Mouse (Mus musculus) liver, embryonic 16.5 days (tissue): ENCODE data around the gene Kcnd3. TPM values are rescaled to one million over a fixed set of nuclear protein-coding genes. Genes with fewer than 3 reads are reported as not detected.

ENCODE experiments used
- ATAC-seq: fragments of 200-750 bp; cut with Nextera tagmentation; 2 replicates; pipeline ENCODE4 v1.8.0; 2017; ENCODE audit warnings: low read depth, mild to moderate bottlenecking, moderate number of reproducible peaks, moderate library complexity
- H3K27ac ChIP-seq: fragments of 300-500 bp; sonication (generic); 2 replicates; pipeline ENCODE4 v1.5.1; 2014; ENCODE audit warnings: mild to moderate bottlenecking, low read length
- H3K27me3 ChIP-seq: fragments of 300-500 bp; sonication (generic); 2 replicates; pipeline ENCODE4 v1.6.1; 2014; ENCODE audit warnings: low read depth, low read length, mixed read lengths; ENCODE audit not compliant: control insufficient read depth, insufficient read depth
- H3K36me3 ChIP-seq: fragments of 300-500 bp; sonication (generic); 2 replicates; pipeline ENCODE4 v1.6.1; 2014; ENCODE audit warnings: mild to moderate bottlenecking; ENCODE audit not compliant: control insufficient read depth, insufficient read depth
- H3K4me1 ChIP-seq: fragments of 300-500 bp; sonication (generic); 2 replicates; pipeline ENCODE4 v1.6.1; 2014; ENCODE audit warnings: low read depth, low read length, mixed read lengths; ENCODE audit not compliant: control insufficient read depth
- H3K4me2 ChIP-seq: fragments of 300-500 bp; sonication (generic); 2 replicates; pipeline ENCODE4 v1.6.1; 2014; ENCODE audit warnings: low read depth, low read length, mixed read lengths
- H3K4me3 ChIP-seq: fragments of 300-500 bp; sonication (generic); 2 replicates; pipeline ENCODE4 v1.5.1; 2014; ENCODE audit warnings: low read depth, mild to moderate bottlenecking, low read length
- H3K9ac ChIP-seq: fragments of 300-500 bp; sonication (generic); 2 replicates; pipeline ENCODE4 v1.6.1; 2014; ENCODE audit warnings: low read depth, low read length
- H3K9me3 ChIP-seq: fragments of 300-500 bp; sonication (generic); replicated peaks from 2 replicates; pipeline ENCODE4 v1.6.1; 2016; ENCODE audit warnings: low read length; ENCODE audit not compliant: control insufficient read depth
- WGBS: fragments of 180-500 bp; shearing (Covaris S2); extraction: QIAGEN DNeasy Blood & Tissue Kit; methylation state at CpG from one replicate; pipeline ENCODE4 v1.1.7; 2014; ENCODE audit not compliant: insufficient replicate concordance; 5-methylcytosine and 5-hydroxymethylcytosine counted together
- polyA plus RNA-seq: library from polyadenylated mRNA; unstranded; fragments of >200 nt; fragmentation: Nextera tagmentation; extraction: Ambion mirVana; gene quantifications from 2 replicates; pipeline ENCODE4 v1.2.1, GENCODE M21; 2015

The Kcnd3 gene
- polyA plus RNA-seq, 1 experiment from 2014 or later: 0.05 TPM

GRCm38 (mm10) chr3:105718746-105719145 is 266.6 kb downstream of the Kcnd3 start:
- Histone ChIP-seq H3K4me3 (no peak overlapping the region), H3K27me3 (no peaks in the 10 kb centered on the region), H3K4me1 (no peaks in the 10 kb centered on the region), H3K4me2 (no peak overlapping the region), H3K36me3 (no peaks in the 10 kb centered on the region), H3K27ac (no peak overlapping the region), H3K9ac (no peak overlapping the region), H3K9me3 (no peaks in the 10 kb centered on the region)
- WGBS: 22% methylated on average over 4 of the region's 4 CpGs
- ATAC-seq: no peak

GRCm38 (mm10) chr3:105719979-105720378 is 267.8 kb downstream of the Kcnd3 start:
- WGBS: 44% methylated on average over 4 of the region's 4 CpGs
- Histone ChIP-seq H3K4me1 (no peaks in the 10 kb centered on the region), H3K9ac (no peak overlapping the region), H3K4me2 (no peak overlapping the region), H3K9me3 (no peaks in the 10 kb centered on the region), H3K4me3 (no peak overlapping the region), H3K27me3 (no peaks in the 10 kb centered on the region), H3K27ac (no peak overlapping the region), H3K36me3 (no peaks in the 10 kb centered on the region)
- no peak for ATAC-seq

GRCm38 (mm10) chr3:105720514-105720913 is 268.4 kb downstream of the Kcnd3 start:
- Histone ChIP-seq H3K4me3 (no peak overlapping the region), H3K4me1 (no peaks in the 10 kb centered on the region), H3K9me3 (no peaks in the 10 kb centered on the region), H3K27ac (no peak overlapping the region), H3K4me2 (no peak overlapping the region), H3K9ac (no peak overlapping the region), H3K27me3 (no peaks in the 10 kb centered on the region), H3K36me3 (no peaks in the 10 kb centered on the region)
- 69% methylated on average over 4 of the region's 4 CpGs for WGBS
- ATAC-seq: no peak

GRCm38 (mm10) chr3:105721681-105722201 is 269.6 kb downstream of the Kcnd3 start:
- no peaks in the 10 kb centered on the region for H3K27me3 ChIP-seq
- no peak overlapping the region for H3K9ac ChIP-seq
- H3K4me1 ChIP-seq: no peaks in the 10 kb centered on the region
- H3K4me3 ChIP-seq: no peak overlapping the region
- no peak overlapping the region for H3K4me2 ChIP-seq
- no peak overlapping the region for H3K27ac ChIP-seq
- peak; percentile 33; the same call in 1 of the 2 replicates for ATAC-seq
- 59% methylated on average over 2 of the region's 2 CpGs for WGBS
- no peaks in the 10 kb centered on the region for H3K36me3 ChIP-seq
- H3K9me3 ChIP-seq: no peaks in the 10 kb centered on the region

GRCm38 (mm10) chr3:105722510-105722909 is 270.4 kb downstream of the Kcnd3 start:
- ATAC-seq: no peak
- H3K9me3 ChIP-seq: no peaks in the 10 kb centered on the region
- no peaks in the 10 kb centered on the region for H3K36me3 ChIP-seq
- H3K27me3 ChIP-seq: no peaks in the 10 kb centered on the region
- 77% methylated on average over 3 of the region's 3 CpGs for WGBS
- no peak overlapping the region for H3K27ac ChIP-seq
- H3K9ac ChIP-seq: no peak overlapping the region
- no peak overlapping the region for H3K4me2 ChIP-seq
- H3K4me1 ChIP-seq: no peaks in the 10 kb centered on the region
- no peak overlapping the region for H3K4me3 ChIP-seq

Other genes with a start within 250 kb of the Kcnd3 start
- 13.3 and 16.1 TPM in 2 replicates for gene Ddx20, start 235.2 kb downstream of the Kcnd3 start, polyA plus RNA-seq